Mouse (Mus musculus) c-Kit-positive CD71-negative TER-119-negative erythroid progenitor cells, embryonic 14.5 days (primary cell): ENCODE results near the gene Mstn.

ENCODE experiments used
- DNase-seq: peaks from one replicate; pipeline ENCODE4 v3.0.0-alpha.2; 2013; ENCODE audit warnings: low read depth

The Mstn gene

DNA sequence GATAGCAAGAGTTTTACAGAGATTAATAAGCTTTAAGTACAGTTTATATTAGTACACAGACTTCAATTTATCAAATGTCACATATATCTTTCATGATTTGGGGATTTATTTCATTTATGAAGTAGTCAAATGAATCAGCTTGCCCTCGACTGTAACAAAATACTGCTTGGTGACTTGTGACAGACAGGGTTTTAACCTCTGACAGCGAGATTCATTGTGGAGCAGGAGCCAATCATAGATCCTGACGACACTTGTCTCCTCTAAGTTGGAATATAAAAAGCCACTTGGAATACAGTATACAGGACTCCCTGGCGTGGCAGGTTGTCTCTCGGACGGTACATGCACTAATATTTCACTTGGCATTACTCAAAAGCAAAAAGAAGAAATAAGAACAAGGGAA, at the start of gene Mstn:
Gene Mstn (plus strand): TSS at position 301 of the 400 bp plus-strand sequence.
- no peak for DNase-seq

DNA sequence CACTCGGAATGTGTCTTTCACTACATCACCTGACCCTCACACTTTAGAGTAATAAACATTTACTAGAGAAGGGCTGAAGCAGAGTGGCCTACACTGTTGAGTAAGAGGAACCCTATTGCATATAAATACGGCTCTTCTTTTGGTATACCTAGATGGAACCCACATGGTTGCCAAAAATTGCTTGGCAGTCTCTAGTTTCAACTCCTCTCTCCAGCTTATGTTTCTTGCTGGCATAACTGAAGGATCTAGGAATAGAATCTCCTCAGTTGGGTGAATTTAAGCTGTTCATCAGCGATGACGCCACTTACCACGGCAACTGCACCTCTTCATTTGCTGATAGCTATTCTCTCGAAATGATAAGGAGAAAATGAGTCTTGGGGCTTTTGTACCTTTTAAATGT, 46.7 kb upstream of the Mstn start:
- DNase-seq: no peak

DNA sequence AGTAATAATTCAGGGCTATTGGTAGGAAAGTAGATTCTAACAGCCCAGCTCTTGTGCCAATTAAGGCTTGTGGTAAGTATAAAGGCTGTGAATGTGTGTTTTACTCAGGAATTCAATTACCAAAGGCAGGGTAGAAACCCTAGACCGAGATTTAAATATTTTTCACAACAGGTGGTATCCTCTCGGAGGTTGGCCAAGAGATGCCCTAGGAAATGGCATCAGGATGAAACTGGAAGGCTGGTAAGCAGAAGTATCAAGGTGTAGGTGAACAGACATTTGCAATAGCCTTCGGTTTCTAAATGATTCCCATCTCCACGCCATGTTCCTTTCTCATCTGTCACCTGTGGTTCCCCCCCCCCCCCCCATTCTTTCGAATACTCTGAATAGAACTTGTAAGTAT, 45.8 kb upstream of the Mstn start:
- no peak for DNase-seq

DNA sequence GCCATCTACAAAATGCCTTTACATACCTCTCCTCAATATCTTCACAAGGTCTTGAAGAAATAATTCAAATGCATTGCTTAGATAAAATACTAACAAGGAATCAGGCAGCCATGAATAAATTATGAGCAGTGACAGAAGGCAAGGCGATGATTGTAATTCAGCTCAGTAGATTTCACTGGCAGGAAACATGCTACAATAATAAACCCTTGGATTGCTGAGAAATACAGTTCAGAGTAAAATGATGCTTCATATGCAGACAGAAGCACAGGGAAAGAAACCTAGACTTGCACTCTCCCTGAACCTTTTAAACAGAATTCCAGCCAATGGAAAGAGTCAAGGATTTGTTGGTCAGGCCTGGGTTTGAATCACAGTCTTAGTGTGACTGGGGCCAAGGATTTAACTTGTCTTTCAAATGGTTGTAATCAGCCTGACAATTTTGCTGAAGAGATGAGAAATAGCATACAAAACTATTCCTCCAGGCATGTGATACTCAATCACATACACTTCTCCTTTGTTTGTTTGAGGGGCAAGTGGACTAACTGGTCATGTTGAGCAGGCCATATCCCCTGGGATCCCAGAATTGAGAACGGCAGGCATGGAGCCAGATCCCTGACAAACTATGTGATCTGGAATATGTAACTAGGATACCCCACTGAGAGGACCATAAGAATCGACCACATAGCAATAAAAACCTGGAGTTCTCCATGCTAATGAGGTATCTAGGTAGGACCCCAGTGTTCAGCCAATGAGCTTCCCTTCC, 42.5 kb upstream of the Mstn start:
- no peak for DNase-seq

DNA sequence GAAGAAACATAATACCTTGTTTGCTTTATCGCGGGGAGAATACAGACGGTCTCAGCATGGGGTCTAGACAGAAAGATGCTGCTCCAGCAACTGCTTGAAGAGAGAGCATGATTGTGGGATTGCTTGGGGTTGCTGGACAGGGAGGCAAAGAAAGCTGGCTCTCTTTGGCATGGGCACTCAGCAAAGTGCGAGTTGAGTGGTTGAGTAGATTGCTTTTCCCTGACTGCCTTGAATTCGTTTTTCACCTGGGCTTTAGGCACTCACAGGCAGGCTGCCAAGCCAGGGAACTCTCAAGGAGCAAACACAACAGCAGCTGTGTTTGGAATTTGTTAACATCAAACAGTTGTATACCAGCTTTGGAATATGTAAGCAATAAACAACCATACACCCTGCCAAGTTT, 41.4 kb upstream of the Mstn start, which contains the start of gene 1700019D03Rik:
Gene 1700019D03Rik (minus strand): TSS at position 101 of the 400 bp plus-strand sequence.
- DNase-seq: no peak

DNA sequence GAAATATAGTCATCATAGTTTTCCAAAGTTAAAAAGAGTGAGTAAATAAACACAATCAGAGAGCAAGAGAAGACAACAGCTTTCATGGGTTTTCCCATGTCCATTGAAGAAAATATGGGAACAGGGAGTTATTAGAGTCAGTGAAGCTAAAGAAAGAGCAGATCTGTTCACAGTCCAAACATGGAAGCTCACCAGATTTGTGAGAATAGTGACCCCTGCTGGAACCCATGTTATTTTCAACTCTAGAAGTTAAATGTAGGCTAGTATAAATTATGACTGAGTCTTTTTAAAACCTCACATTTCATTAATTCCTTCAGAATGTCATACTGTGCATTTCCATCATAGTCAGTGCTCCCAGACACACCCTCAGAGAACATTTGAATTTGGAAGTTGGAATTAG, 28.9 kb upstream of the Mstn start:
- peak; percentile 20 for DNase-seq

DNA sequence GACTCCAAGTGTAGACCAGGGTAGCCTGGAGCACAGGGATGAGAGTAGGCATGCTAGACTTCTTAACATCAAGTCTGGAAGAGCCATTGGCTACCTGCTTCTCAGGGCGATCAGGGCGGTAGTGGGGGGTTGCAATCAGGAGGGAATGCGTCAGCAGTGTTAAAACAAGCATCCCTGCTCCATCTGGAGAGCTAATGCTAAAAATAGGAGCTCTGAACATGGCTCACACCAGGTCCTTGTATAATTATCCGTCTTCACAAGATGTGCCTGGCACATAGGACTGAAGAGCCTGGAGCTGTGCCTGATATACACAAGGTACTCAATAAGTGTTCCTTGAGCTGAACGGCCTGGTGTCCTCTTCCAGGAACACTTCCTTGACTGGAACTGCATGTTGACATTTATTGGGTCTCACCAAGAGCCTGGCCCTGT, 24.0 kb upstream of the Mstn start:
- no peak for DNase-seq

DNA sequence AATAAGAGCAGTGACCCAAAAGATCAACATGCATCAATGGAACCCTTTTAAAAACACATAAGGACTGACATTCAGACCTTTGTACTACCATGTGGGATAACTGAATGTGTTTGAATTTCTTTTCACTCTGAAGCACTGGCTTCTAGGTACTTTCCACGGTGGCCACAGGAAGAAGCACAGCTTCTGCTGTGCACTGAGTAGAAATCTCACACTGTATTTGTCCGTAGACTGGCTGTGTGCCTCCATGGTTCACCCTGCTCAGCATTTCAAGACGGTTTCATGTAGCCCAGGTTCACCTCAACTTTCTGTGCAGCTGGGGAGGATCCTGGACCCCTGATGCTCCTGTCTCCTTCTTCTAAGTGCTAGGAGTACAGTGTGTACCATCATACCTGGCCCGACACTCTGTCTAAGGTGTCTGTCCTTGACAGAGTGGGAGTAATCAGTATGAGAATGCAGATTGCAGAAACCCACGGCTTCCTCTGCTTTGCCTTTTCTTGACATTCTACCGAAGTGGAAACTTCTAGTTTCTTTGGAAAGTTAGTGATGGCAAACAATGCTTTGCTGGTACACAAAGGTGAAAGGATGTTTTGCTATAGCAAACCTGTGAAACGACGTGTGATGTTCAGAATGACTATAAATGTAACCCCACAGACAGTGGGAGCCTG, 11.5 kb upstream of the Mstn start:
- DNase-seq: no peak

DNA sequence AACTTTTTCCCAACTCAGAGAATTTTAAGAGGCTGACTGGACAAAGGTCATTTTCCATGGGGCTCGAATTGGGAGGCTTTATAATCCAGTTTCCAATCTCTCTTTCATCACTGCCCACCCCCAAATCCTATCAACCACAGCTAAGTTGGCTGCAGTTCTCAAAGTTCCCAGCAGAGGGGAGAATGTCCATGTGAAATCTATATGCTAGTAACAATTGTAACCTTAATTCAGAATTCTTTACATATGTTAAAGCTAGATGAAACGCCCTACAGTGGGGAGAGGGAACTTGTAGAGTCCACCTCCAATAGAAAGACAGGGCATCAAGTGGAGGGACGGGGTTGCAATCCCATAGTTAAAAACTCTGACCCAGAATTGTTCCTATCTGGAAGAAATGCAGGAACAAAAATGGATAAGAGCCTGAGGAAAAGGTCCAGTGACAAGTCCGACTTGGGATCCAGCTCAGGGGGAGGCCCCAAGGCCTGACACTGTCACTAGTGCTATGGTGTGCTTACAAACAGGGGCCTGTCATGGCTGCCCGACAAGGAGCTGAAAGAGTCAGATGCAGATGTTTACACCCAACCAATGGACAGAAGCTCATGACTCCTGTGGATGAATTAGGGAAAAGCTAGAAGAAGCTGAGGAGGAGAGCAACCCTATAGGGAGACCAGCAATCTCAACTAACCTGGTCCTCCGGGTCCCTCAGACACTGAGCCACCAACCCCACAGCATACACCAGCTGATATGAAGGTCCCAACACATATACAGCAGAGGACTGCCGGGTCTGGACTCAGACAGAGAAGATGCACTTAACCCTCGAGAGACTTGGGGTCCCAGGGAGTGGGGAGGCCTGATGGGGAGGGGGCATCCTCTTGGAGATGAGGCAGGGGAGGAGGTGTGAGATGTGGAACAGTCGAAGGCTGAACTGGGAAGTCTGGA, 8.1 kb upstream of the Mstn start:
- peak; percentile 52 for DNase-seq

DNA sequence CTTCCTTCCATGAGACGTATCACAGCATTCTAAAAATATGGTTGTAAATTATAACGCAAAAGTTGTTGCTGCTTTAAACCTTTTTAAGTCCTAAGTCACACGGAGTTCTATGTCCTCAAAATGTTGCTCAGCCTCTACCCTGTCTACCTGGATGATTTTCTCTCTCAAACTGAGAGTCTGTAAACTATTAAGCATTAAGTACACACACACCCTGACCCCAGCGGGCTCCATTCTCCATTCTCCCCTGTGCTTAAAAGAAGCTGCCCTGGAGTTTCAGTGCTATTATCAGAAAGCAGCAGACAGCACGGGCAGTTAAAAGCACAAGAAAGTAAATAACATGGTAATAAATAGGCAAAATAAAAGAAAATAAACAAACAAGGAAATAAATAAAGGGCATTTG, 2.3 kb upstream of the Mstn start:
- no peak for DNase-seq

DNA sequence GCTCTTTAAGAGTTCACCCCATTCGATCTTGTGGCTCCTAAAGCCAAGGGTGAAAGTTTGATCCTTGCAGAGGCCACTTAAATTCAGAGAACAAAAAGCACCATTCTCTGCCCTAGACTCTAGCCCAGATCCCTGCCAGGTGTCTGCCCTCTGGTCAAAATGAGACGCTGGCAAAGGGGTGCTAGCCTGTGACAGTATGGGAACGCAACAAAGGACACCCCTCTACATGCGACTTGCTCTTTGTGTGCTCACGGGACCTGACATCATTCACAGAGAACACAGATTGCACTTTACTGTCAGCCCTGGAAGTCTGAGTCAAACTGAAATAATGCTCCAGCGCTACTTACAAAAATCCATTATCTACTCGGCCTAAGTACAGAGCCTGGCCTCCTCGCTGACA, 941 bp upstream of the Mstn start:
- no peak for DNase-seq

DNA sequence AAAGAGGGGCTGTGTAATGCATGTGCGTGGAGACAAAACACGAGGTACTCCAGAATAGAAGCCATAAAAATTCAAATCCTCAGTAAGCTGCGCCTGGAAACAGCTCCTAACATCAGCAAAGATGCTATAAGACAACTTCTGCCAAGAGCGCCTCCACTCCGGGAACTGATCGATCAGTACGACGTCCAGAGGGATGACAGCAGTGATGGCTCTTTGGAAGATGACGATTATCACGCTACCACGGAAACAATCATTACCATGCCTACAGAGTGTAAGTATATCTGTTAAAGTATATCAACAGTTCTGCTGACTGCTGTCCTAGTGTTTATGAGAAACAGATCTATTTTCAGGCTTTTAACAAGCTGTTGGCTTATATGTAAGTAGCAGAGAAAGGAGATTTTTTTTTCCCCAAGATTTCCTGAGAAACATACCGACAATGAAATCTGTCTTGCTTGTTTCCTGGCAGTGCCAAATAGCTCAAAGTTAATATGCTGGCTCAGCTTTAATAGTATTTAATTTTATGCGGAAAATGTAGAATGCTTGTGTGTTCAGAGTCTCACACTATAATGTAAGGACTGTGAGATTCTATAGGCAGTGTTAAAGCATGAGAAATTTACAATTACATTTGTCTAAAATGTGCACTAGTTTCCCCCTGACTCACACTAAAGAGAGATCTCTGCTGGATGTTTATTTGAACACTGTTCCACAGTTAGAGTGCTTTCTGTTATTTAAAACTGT, 600 bp downstream of the Mstn start:
- DNase-seq: no peak

DNA sequence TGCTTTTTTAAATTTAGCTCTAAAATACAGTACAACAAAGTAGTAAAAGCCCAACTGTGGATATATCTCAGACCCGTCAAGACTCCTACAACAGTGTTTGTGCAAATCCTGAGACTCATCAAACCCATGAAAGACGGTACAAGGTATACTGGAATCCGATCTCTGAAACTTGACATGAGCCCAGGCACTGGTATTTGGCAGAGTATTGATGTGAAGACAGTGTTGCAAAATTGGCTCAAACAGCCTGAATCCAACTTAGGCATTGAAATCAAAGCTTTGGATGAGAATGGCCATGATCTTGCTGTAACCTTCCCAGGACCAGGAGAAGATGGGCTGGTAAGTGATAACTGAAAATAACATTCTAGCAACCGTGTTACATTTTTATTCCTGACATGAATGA, 2.5 kb downstream of the Mstn start:
- no peak for DNase-seq

DNA sequence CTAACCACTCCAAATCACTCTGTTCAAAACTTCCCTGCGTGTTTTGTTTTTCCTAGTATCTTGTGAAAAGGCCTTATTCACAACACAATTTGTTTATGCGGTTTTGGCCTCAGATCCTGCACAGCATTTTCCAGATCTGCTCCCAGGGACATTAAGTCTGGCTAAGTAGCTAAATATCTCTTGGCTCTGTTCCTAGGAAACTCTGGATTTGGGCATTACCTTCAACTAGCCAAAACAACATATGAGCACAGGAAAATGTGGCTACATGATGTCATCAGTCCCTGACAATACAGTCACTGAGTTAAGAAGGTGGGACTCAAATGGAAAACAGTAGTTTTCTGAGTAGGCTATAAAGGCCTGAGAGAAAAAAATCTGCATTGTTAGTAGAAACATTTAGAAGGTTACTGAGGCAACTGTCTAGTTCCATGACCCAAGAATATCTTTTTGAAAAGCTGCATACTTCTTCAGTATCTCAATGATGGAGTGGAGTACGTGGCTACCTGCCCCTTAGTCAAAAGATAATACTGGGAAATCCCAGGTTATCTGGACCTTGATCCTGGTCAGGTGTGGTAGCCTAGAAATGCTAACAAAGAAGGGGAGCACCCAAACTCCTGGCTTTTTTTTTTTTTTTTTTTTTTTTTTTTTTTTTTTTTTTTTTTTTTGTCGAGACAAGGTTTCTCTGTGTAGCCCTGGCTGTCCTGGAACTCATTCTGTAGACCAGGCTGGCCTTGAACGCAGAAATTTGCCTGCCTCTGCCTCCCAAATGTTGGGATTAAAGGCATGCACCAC, 8.5 kb downstream of the Mstn start:
- no peak for DNase-seq

DNA sequence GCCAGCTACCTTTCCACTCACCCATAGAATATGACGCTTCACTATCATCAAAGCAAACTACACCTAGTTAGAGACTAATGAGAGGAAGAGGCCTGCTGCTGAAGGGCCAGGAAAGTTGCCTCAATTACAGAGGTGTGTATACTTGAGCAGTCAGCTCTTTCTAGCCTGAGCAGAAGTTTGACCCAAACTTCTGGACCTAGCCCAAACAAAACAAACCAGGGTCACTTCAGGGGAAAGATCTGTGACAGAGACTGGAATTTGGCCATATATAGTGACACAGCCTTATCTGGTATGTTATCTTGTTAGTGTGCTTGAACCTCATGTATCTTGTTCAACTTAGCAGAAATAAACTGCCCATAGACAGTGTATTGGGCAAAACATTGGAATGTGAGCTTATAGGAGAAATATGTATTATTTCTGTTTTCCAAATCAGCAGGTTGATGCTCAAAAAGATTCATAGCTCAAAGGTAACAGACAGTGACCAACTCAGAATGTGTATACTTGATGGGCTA, 9.3 kb downstream of the Mstn start:
- DNase-seq: no peak

DNA sequence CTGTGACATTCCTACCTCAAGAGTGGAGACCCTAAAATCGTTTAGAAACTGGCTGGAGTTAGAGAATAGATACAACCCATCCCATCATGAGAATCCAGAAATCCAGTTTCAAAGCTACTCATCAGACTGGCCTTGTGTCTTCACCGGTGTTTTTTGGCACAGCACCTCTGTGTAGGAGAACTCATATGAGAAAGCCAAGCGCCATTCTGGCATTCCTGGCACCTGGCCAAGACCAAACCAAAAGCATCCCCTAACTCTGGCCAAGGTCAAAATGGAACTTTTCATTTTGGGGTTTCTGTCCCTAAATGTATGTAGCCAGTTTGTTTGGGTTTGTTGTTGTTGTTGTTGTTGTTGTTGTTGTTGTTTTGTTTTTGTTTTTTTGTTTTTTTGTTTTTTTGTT, 15.2 kb downstream of the Mstn start:
- no peak for DNase-seq

DNA sequence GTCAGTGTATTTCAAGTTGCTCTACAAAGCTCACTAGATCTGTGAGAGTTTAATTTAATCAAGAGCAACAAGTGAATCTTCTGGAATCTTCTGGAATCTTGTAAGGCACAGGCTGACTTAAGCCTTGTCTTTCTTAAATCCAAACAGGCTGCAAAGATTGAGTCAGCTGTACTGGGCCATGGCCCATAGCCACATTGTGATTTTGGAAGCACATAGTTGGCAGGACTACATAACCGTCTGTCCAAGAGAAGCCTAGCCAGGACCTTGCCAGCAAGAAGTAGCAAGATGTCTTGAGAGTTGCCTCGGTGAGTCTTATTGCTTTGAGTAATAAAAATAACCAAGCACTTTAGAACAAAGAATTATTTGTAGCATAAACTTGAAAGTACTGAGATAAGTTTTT, 18.4 kb downstream of the Mstn start:
- DNase-seq: no peak

DNA sequence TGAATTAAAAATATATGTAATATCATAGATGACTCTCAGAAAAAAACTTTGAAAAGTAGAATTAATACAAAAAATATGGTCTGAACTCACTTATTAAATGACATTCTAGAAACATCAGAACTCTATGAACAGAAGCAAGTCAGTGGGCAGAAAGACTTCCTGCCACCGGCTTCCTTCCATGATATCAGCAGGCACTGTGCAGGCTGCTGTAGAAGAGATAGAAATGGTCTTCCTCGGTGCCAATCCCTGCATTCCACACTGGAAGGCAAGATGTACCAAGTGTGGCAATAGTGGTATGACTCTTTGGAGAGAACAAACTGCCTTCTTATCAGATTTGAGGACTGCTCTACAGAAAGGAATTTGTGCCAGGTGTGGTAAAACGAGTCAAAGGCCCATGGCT, 19.2 kb downstream of the Mstn start:
- no peak for DNase-seq

DNA sequence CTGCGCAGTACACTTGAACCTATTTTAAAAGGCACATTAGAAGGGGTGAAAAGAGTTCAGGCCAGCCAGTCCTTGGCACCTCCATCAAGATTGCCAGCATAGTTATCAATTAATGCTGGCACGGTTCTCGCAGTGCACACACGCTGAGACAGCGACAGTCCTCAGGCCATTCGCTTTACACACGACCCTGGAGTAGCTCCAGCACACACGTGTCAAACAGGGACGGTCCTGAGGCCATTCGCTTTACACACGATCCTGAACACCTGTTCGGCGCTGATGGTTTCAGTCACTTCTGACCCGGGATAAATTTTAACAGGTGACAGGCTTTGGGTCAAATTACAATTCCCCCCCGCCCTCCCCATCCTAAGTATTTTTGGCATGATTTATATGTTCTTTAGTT, 23.8 kb downstream of the Mstn start:
- DNase-seq: no peak

DNA sequence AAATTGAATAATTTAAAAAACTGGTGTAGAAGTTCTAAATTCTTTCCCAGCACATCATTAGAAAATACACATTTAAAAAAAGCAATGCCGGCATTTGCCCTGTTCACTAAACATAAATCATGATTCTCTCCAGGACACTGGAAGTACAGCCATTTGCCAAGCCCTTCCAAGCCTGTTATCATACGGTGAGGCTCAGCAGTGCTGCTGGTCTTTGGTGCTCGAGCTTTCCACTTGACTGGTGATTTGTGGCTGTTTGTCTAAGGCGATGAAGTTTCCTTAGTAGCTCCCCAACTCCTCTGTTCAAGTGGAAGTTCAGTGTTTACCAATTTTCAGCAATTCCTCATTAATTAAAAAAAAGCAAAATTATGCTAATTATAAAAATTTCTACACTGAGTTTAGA, 24.6 kb downstream of the Mstn start:
- DNase-seq: no peak

DNA sequence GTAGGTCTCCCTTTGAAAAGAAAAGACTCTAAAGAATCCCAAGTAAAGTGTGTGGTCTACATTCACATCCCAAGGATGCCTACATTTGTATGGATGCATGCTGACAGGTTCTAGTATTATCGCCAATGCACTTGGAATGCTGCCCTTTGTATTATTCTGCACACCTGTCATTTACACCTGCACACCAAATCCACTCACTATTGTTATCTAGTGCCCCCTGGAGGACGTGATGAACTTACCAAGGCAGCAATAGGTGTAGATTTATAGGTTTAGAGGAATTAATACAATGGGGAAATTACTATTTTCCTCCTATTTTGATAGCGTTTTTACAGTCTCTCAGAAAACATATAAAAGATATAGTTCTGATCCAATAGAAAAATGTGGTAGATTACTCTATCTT, 31.7 kb downstream of the Mstn start:
- DNase-seq: peak; percentile 2
